Mouse (Mus musculus) spleen, adult 2 months (tissue): ENCODE data around the gene Cped1.

ENCODE experiments used
- CTCF ChIP-seq: fragments of 200-500 bp; IDR thresholded peaks from 2 replicates; pipeline ENCODE4 v1.5.1; 2011; ENCODE audit warnings: mild to moderate bottlenecking, inconsistent platforms; ENCODE audit not compliant: insufficient read depth, insufficient read length, insufficient replicate concordance; ENCODE audit errors: extremely low read depth
- POLR2A ChIP-seq: fragments of 200-500 bp; IDR thresholded peaks from 2 replicates; pipeline ENCODE4 v1.6.1; 2011; ENCODE audit warnings: low read depth, low read length, inconsistent platforms

DNA sequence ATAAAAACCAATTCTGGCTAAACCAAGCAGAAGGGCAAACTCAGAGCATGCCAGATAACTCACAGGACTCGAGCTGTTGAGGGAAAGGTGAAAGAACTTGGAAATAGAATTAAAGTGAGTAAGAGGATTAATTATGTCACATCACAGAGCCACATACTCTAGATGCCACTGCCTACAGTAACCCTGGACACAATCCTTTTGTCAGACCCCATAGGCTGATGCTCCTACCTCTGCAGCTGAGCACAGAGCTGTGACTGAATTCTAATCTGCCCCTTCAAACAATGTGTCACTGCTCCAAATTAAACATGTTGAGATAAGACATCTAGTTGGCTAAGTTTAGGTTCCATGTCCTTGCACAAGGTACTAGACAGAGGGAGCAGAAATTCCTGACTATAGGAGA is 176.2 kb downstream of the Cped1 start:
- no peak for TF ChIP-seq CTCF
- no peak for TF ChIP-seq POLR2A
